Mouse (Mus musculus): Measurements from ENCODE around the gene Polr3b. TPM values are rescaled to one million over a fixed set of nuclear protein-coding genes. Genes with fewer than 3 reads are reported as not detected.

Polr3b gene
- polyA plus RNA-seq, 1 experiment: 13.5 TPM

DNA sequence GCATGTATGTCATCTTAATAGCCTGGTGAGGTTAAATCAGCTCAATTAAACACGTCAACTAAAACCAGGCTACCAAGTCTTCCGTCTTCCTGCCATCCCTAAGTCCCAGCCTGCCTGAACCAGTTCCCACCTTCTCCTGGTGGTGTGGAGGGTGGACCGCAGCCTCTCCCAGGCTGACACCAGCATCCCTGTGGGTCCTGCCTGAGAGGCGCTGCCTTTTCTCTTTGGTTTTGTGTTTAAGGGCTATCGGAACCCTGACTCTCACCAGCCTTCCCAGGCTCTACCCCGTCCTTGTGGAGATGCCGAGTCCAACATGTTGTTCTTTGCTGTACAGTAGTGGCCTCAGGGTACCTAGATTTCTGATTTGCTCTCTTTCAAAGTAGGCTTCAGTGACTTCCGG lies 89.4 kb downstream of the Polr3b start:
- DNase-seq (ENCODE audit: low read depth): peak; percentile 31

GRCm38 (mm10) chr10:84711940-84712339 lies 89.8 kb downstream of the Polr3b start:
- no peak for TF ChIP-seq POLR2A (IDR thresholded peaks at IDR 0.05; ENCODE audit: borderline replicate concordance, extremely low read depth, insufficient read depth, insufficient read length, poor library complexity, severe bottlenecking)
- peak; percentile 32; the same call in 1 of the 2 replicates for TF ChIP-seq CTCF (IDR thresholded peaks at IDR 0.05; ENCODE audit: borderline replicate concordance, extremely low read depth, insufficient read depth, insufficient read length)
- peak; percentile 44 for DNase-seq (ENCODE audit: low read depth)

More for the DNA sequence above, 89.4 kb downstream of the Polr3b start:
- TF ChIP-seq POLR2A (IDR thresholded peaks at IDR 0.05; ENCODE audit: borderline replicate concordance, extremely low read depth, insufficient read depth, insufficient read length, poor library complexity, severe bottlenecking): no peak
- no peak; the same call in 1 of the 2 replicates for TF ChIP-seq CTCF (IDR thresholded peaks at IDR 0.05; ENCODE audit: borderline replicate concordance, extremely low read depth, insufficient read depth, insufficient read length)

- no peak for TF ChIP-seq CTCF (IDR thresholded peaks at IDR 0.05; ENCODE audit: borderline replicate concordance, extremely low read depth, insufficient read depth, insufficient read length)
- no peak for TF ChIP-seq POLR2A (IDR thresholded peaks at IDR 0.05; ENCODE audit: borderline replicate concordance, extremely low read depth, insufficient read depth, insufficient read length, poor library complexity, severe bottlenecking)
- DNase-seq (ENCODE audit: low read depth): peak; percentile 26
Measured at GRCm38 (mm10) chr10:84712532-84712931, 90.4 kb downstream of the Polr3b start.

- TF ChIP-seq CTCF (IDR thresholded peaks at IDR 0.05; ENCODE audit: borderline replicate concordance, extremely low read depth, insufficient read depth, insufficient read length): no peak
- no peak for TF ChIP-seq POLR2A (IDR thresholded peaks at IDR 0.05; ENCODE audit: borderline replicate concordance, extremely low read depth, insufficient read depth, insufficient read length, poor library complexity, severe bottlenecking)
Measured at GRCm38 (mm10) chr10:84713043-84713442, 91.0 kb downstream of the Polr3b start.

GRCm38 (mm10) chr10:84715639-84716038 lies 93.5 kb downstream of the Polr3b start:
- no peak for DNase-seq (ENCODE audit: low read depth)
- TF ChIP-seq POLR2A (IDR thresholded peaks at IDR 0.05; ENCODE audit: borderline replicate concordance, extremely low read depth, insufficient read depth, insufficient read length, poor library complexity, severe bottlenecking): no peak

More at GRCm38 (mm10) chr10:84713043-84713442, 91.0 kb downstream of the Polr3b start:
- DNase-seq (ENCODE audit: low read depth): no peak

DNA sequence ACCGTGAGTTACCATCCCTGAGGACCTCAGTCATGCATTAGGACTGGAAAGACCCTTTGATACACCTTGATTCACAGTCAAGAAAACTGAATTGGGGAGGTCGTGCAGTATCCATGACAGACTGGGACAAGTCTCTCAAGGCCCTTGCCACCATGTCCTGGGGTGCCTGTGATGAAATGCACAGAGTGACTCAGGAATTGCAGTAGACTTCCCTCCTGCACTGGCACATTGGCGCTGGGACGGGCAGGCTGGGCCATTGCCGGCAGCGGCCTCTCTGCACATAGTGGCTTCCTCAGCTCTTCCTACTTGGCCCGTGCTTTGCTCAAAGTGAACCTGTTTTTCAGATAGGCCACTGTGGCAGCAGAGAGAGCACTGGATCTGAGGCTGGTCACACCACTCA lies 94.5 kb downstream of the Polr3b start:
- DNase-seq (ENCODE audit: low read depth): no peak
- TF ChIP-seq POLR2A (IDR thresholded peaks at IDR 0.05; ENCODE audit: borderline replicate concordance, extremely low read depth, insufficient read depth, insufficient read length, poor library complexity, severe bottlenecking) (no peak), CTCF (IDR thresholded peaks at IDR 0.05; ENCODE audit: borderline replicate concordance, extremely low read depth, insufficient read depth, insufficient read length) (no peak)

GRCm38 (mm10) chr10:84722711-84723110 lies 100.6 kb downstream of the Polr3b start:
- DNase-seq (ENCODE audit: low read depth): peak; percentile 45
- TF ChIP-seq CTCF (IDR thresholded peaks at IDR 0.05; ENCODE audit: borderline replicate concordance, extremely low read depth, insufficient read depth, insufficient read length) (no peak), POLR2A (IDR thresholded peaks at IDR 0.05; ENCODE audit: borderline replicate concordance, extremely low read depth, insufficient read depth, insufficient read length, poor library complexity, severe bottlenecking) (no peak)

DNA sequence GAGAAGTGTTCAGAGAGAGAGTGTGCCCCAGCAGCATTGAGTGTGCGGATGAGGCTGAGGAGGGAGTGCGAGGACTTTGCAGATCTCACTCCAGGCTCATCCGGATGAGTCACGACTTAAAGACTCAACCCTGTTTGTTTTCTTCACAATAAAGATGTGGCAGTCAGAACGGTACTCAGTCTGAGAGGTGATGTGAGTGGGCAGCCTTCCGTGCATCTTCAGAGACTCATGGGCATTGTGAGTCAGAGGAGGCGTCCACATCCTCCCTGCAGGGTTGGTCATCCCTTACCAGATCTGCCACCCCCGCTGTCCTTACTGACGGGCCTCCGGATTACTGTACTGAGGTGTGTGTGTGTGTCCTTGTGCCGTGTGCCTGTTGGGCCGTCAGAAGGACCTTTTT lies 104.9 kb downstream of the Polr3b start:
- no peak for TF ChIP-seq CTCF (IDR thresholded peaks at IDR 0.05; ENCODE audit: borderline replicate concordance, extremely low read depth, insufficient read depth, insufficient read length)
- TF ChIP-seq POLR2A (IDR thresholded peaks at IDR 0.05; ENCODE audit: borderline replicate concordance, extremely low read depth, insufficient read depth, insufficient read length, poor library complexity, severe bottlenecking): no peak
- no peak for DNase-seq (ENCODE audit: low read depth)

DNA sequence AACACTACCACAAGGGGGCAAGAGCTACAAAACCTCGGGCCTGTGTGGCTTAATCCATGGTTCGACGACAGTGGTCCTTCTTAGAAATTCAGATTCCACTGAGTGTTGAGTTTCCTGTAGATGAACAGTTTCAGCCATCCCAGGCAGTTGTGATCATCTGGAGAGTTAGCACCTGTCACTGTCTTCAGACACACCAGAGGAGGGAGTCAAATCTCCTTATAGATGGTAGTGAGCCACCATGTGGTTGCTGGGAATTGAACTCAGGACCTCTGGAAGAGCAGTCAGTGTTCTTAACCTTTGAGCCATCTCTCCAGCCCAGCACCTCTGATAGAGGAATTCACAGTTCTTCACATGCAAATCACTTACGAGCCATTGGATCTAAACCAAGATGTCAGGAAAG lies 105.7 kb downstream of the Polr3b start:
- no peak for DNase-seq (ENCODE audit: low read depth)
- no peak for TF ChIP-seq POLR2A (IDR thresholded peaks at IDR 0.05; ENCODE audit: borderline replicate concordance, extremely low read depth, insufficient read depth, insufficient read length, poor library complexity, severe bottlenecking)
- TF ChIP-seq CTCF (IDR thresholded peaks at IDR 0.05; ENCODE audit: borderline replicate concordance, extremely low read depth, insufficient read depth, insufficient read length): no peak

DNA sequence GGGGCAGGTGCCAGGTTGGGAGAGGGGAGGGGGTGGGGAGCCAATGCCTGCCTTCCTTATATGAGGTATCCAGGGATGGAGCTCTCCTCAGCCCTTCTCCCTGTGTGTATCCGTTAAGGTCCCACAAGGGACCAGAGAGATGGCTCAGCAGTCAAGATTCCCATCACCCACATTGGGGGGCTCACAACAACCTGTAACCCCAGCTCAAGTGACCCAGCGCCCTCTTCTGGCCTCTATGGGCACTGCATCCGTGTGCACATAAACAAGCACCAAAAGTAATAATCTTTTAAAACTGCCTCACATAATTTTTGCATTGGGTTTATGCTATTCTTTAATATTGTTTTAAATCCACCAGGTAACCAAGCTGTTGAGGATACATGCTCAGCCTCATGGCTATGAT lies 108.0 kb downstream of the Polr3b start:
- TF ChIP-seq CTCF (IDR thresholded peaks at IDR 0.05; ENCODE audit: borderline replicate concordance, extremely low read depth, insufficient read depth, insufficient read length): peak; percentile 37; the same call in 1 of the 2 replicates
- no peak for TF ChIP-seq POLR2A (IDR thresholded peaks at IDR 0.05; ENCODE audit: borderline replicate concordance, extremely low read depth, insufficient read depth, insufficient read length, poor library complexity, severe bottlenecking)
- no peak for DNase-seq (ENCODE audit: low read depth)

GRCm38 (mm10) chr10:84730956-84731355 lies 108.9 kb downstream of the Polr3b start:
- no peak for DNase-seq (ENCODE audit: low read depth)
- TF ChIP-seq POLR2A (IDR thresholded peaks at IDR 0.05; ENCODE audit: borderline replicate concordance, extremely low read depth, insufficient read depth, insufficient read length, poor library complexity, severe bottlenecking): no peak
- TF ChIP-seq CTCF (IDR thresholded peaks at IDR 0.05; ENCODE audit: borderline replicate concordance, extremely low read depth, insufficient read depth, insufficient read length): no peak

GRCm38 (mm10) chr10:84733511-84733910 lies 111.4 kb downstream of the Polr3b start:
- no peak for TF ChIP-seq CTCF (IDR thresholded peaks at IDR 0.05; ENCODE audit: borderline replicate concordance, extremely low read depth, insufficient read depth, insufficient read length)
- no peak for TF ChIP-seq POLR2A (IDR thresholded peaks at IDR 0.05; ENCODE audit: borderline replicate concordance, extremely low read depth, insufficient read depth, insufficient read length, poor library complexity, severe bottlenecking)
- DNase-seq (ENCODE audit: low read depth): peak; percentile 28

Measured in brain, embryonic 14.5 days (tissue).